Mouse (Mus musculus) lung, embryonic 16.5 days (tissue): ENCODE measurements around the gene Mcrip1. TPM values are rescaled to one million over a fixed set of nuclear protein-coding genes. Genes with fewer than 3 reads are reported as not detected.
"Not testable (repeated sequence)": the region's sequence is repeated elsewhere in the genome, so short reads cannot be mapped to it uniquely, and the experiment has no call there.

ENCODE experiments used
- ATAC-seq: fragments of 200-750 bp; cut with Nextera tagmentation; 2 replicates; pipeline ENCODE4 v1.8.0; 2017; ENCODE audit warnings: low read depth, mild to moderate bottlenecking, moderate library complexity
- H3K27ac ChIP-seq: fragments of 300-500 bp; sonication (generic); 2 replicates; pipeline ENCODE4 v1.5.1; 2014; ENCODE audit warnings: mild to moderate bottlenecking, control low read depth, low read length
- H3K27me3 ChIP-seq: fragments of 300-500 bp; sonication (generic); 2 replicates; pipeline ENCODE4 v1.6.1; 2014; ENCODE audit warnings: low read depth, low read length, mixed read lengths; ENCODE audit not compliant: control insufficient read depth, insufficient read depth
- H3K36me3 ChIP-seq: fragments of 300-500 bp; sonication (generic); 2 replicates; pipeline ENCODE4 v1.6.1; 2014; ENCODE audit warnings: low read length; ENCODE audit not compliant: control insufficient read depth, insufficient read depth
- H3K4me1 ChIP-seq: fragments of 300-500 bp; sonication (generic); replicated peaks from 2 replicates; pipeline ENCODE4 v1.6.1; 2014; ENCODE audit warnings: low read length, mixed read lengths; ENCODE audit not compliant: control insufficient read depth, insufficient read depth
- H3K4me2 ChIP-seq: fragments of 300-500 bp; sonication (generic); 2 replicates; pipeline ENCODE4 v1.6.1; 2014; ENCODE audit warnings: low read depth, low read length, control low read depth
- H3K4me3 ChIP-seq: fragments of 300-500 bp; sonication (generic); 2 replicates; pipeline ENCODE4 v1.5.1; 2014; ENCODE audit warnings: mild to moderate bottlenecking, low read length, control low read depth
- H3K9ac ChIP-seq: fragments of 300-500 bp; sonication (generic); 2 replicates; pipeline ENCODE4 v1.6.1; 2014; ENCODE audit warnings: low read length, control low read depth
- H3K9me3 ChIP-seq: fragments of 300-500 bp; sonication (generic); 2 replicates; pipeline ENCODE4 v1.6.1; 2016; ENCODE audit warnings: low read length; ENCODE audit not compliant: control insufficient read depth
- WGBS: fragments of 180-500 bp; shearing (Covaris S2); extraction: QIAGEN DNeasy Blood & Tissue Kit; methylation state at CpG from one replicate; pipeline ENCODE4 v1.1.7; 2014; 5-methylcytosine and 5-hydroxymethylcytosine counted together
- polyA plus RNA-seq: library from polyadenylated mRNA; unstranded; fragments of >200 nt; fragmentation: Nextera tagmentation; extraction: Ambion mirVana; gene quantifications from 2 replicates; pipeline ENCODE4 v1.2.1, GENCODE M21; 2015

The Mcrip1 gene
- 184 and 200 TPM in 2 replicates for polyA plus RNA-seq

DNA sequence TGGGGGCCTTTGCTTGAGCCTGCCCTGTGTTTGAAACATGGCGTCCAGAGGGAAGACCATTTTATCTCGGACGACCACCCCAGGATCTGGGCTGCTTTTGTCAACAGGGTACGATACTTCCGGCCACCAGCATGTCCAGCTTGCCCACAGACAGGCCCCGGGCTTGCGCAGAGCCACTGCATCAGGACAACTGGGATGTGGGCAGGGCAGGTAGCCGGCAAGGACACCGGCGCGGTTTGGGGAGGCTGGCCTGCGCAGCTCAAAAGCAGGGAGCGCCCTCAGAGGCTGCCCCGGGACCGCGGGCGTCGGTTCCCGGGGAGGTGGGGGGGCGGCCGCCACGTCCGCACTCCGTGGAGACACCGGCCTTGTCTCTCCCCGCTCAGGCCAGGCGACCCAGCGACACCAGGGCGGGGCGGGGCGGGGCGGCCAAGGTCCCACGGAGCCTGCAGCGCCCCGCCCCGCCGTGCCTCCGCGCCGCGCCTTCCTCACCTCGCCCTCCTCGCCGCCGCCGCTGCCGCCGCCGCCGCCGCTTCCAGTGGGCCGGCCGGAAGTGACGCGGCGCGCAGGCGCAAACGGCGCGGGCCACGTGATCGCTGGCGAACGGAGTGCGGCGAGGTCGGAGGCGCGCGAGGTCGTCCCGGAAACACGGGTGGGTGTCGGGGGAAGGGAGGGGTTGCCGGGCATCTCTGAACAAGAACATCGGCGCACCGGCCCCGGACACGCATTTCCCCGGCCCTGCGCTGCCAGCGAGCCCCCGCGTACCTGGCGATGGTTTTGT is at the start of gene Mcrip1:
Gene Mcrip1 (minus strand): TSS at position 560 of the 778 bp plus-strand sequence.
- Histone ChIP-seq H3K9ac (peak within 1 kb of the TSS; percentile 97), H3K4me1 (peaks cover 24% of the 10 kb centered on the region), H3K9me3 (no peaks in the 10 kb centered on the region), H3K27ac (peak within 1 kb of the TSS; percentile 96), H3K36me3 (peaks cover 5% of the 10 kb centered on the region), H3K27me3 (no peaks in the 10 kb centered on the region), H3K4me3 (peak within 1 kb of the TSS; percentile 93), H3K4me2 (peak within 1 kb of the TSS; percentile 95)
- peak; percentile 92 for ATAC-seq
- under 1% methylated on average over 63 of the region's 87 CpGs for whole genome bisulfite sequencing

GRCm38 (mm10) chr11:120598990-120599549 is 49.5 kb upstream of the Mcrip1 start:
- H3K4me3 ChIP-seq, result peak overlapping the region; percentile 93
- no peaks in the 10 kb centered on the region for H3K27me3 ChIP-seq
- peaks cover 20% of the 10 kb centered on the region for H3K4me1 ChIP-seq
- ATAC-seq, result no peak
- peaks cover 41% of the 10 kb centered on the region for H3K36me3 ChIP-seq
- H3K4me2 ChIP-seq, result peak overlapping the region; percentile 82
- H3K9ac ChIP-seq, result peak overlapping the region; percentile 75
- WGBS, result 37% methylated on average over 17 of the region's 17 CpGs
- H3K9me3 ChIP-seq, result no peaks in the 10 kb centered on the region
- H3K27ac ChIP-seq, result peak overlapping the region; percentile 81

DNA sequence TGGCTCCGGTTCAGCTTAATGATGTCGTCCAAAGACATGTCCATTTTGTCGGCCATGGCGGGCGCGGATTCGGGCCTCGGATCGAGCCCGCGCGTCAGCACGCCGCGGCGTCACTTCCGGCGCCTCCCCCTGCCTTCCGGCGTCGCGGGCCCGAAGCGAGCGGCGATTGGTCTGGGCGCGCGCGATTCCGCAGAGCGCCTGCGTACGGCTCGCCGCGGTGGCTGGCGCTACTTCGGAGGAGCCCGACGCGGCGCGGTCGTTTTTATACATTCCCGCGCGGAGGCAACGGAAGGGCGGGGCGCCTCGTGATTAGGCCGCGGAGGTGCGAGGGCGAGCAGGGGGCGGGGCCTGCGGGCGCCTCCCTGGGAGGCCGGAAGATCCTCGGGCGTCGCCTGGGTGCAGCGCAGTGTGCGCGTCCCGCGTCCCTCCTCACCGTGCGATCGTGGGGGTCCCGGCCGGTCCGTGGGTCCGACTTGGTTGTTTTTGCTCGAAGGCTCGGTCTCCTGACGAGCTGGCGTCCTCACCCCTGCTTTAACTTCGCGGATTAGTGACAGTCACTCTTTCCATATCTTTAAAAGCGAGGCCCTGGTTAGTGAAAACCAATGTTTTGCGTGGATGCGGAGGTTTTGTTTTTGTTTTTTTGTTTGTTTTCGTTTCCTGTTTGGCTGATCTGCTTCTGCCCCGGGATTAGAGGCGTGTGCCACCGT is 48.9 kb upstream of the Mcrip1 start, which contains the start of the genes Alyref and Anapc11:
Gene Alyref (minus strand): TSS at position 83 of the 707 bp plus-strand sequence.
Gene Anapc11 (plus strand): TSS at position 139 of the 707 bp plus-strand sequence.
- Histone ChIP-seq H3K27me3 (no peaks in the 10 kb centered on the region), H3K27ac (peak within 1 kb of the TSS; percentile 87), H3K4me3 (peak within 1 kb of the TSS; percentile 93), H3K9me3 (no peaks in the 10 kb centered on the region), H3K4me2 (peak within 1 kb of the TSS; percentile 92), H3K36me3 (peaks cover 43% of the 10 kb centered on the region), H3K4me1 (peaks cover 20% of the 10 kb centered on the region), H3K9ac (peak within 1 kb of the TSS; percentile 97)
- WGBS, result under 1% methylated on average over 83 of the region's 88 CpGs
- ATAC-seq, result peak; percentile 98

DNA sequence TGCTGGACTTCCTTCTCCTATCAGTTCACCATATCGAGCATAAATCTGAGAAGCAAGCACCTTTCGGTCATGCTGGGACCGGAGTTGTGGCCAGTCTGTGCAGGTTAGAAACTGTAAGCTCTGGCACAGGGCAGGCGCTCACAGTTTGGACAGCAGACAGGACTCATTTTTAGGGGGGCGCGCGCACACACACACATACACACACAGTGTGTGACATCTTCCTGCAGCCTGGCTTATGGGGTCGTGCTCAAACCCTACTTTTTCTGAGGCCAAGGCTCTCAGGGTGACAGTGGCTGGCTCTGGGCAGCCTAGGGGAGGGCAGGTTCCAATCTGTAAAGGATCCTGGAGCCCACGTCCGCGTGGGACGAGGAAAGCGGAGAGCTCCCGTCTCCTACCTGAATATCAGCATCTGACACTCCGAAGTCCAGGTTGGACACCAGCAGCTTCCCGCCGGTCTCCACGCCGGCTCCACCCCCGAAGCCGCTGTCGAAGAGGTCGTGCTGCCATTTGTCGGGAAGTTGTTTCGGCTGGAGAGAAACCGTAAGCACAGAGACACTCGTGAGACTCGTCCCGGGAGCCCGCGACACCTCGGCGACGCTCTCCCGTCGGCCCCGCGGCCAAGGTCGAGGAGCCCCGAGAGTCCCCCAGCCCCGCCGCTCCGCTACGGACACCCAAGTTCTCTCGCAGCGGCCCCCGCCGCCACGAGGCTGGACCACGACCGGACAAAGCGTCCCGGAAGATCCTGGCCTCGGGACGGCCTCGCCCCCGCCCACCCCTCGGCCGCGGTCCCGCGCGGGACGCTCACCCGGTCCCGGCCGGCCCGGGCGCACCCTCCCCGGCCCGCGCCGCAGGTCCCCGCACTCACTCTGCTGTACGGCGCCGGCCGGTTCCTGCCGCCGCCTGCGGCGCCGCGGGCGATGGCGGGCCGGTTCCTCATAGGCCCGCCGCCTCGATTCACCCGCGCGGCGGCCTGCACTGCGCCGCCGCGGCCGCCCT is 48.0 kb upstream of the Mcrip1 start:
- no peaks in the 10 kb centered on the region for H3K27me3 ChIP-seq
- 3% methylated on average over 86 of the region's 99 CpGs for WGBS
- peaks cover 20% of the 10 kb centered on the region for H3K4me1 ChIP-seq
- peak overlapping the region; percentile 92 for H3K4me2 ChIP-seq
- peak; percentile 41 for ATAC-seq
- H3K36me3 ChIP-seq, result peaks cover 46% of the 10 kb centered on the region
- peak overlapping the region; percentile 93 for H3K4me3 ChIP-seq
- peak overlapping the region; percentile 87 for H3K27ac ChIP-seq
- H3K9me3 ChIP-seq, result no peaks in the 10 kb centered on the region
- peak overlapping the region; percentile 97 for H3K9ac ChIP-seq

DNA sequence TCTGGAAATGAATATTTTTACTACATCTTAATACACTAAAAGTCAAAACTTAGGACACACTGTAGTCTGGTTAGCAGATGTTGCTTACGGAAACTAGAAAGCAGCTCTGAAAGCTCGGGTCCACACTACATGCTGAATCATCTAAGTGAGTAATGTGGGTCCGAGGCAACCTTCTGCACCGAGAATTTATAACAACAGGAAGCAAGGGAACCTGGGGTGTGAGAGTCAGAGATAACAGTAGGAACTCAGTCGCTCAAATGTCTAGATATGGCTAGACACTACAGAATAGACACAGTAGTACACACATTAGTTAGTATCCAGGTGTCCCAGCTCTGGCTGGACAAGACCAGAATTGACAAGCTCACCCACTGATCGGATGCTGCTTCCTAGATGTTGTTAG is 39.0 kb upstream of the Mcrip1 start:
- Histone ChIP-seq H3K4me3 (no peak overlapping the region), H3K9me3 (peaks cover 5% of the 10 kb centered on the region), H3K27me3 (no peaks in the 10 kb centered on the region), H3K27ac (no peak overlapping the region), H3K4me1 (no peaks in the 10 kb centered on the region), H3K36me3 (peaks cover 58% of the 10 kb centered on the region), H3K9ac (no peak overlapping the region), H3K4me2 (no peak overlapping the region)
- no peak for ATAC-seq
- WGBS, result 88% methylated on average over 6 of the region's 6 CpGs

- Histone ChIP-seq H3K9ac (no peak overlapping the region), H3K4me1 (peaks cover 20% of the 10 kb centered on the region), H3K4me3 (no peak overlapping the region), H3K4me2 (no peak overlapping the region), H3K36me3 (peaks cover 35% of the 10 kb centered on the region), H3K27ac (no peak overlapping the region), H3K27me3 (no peaks in the 10 kb centered on the region), H3K9me3 (peaks cover 5% of the 10 kb centered on the region)
- 97% methylated on average over 1 of the region's 1 CpGs for WGBS
- no peak for ATAC-seq
Measured at GRCm38 (mm10) chr11:120583937-120584336, 34.4 kb upstream of the Mcrip1 start.

GRCm38 (mm10) chr11:120582982-120583293 is 33.4 kb upstream of the Mcrip1 start:
- not testable (repeated sequence) for H3K9ac ChIP-seq, H3K9me3 ChIP-seq, ATAC-seq, H3K27ac ChIP-seq, H3K27me3 ChIP-seq, H3K4me3 ChIP-seq, H3K4me2 ChIP-seq
- peaks cover 37% of the 10 kb centered on the region for H3K36me3 ChIP-seq
- WGBS, result 85% methylated on average over 2 of the region's 2 CpGs
- H3K4me1 ChIP-seq, result peaks cover 20% of the 10 kb centered on the region

- peaks cover 38% of the 10 kb centered on the region for H3K36me3 ChIP-seq
- peaks cover 5% of the 10 kb centered on the region for H3K9me3 ChIP-seq
- H3K4me1 ChIP-seq, result peaks cover 20% of the 10 kb centered on the region
- WGBS, result 75% methylated on average over 8 of the region's 8 CpGs
- no peaks in the 10 kb centered on the region for H3K27me3 ChIP-seq
- peak overlapping the region; percentile 94 for H3K9ac ChIP-seq
- ATAC-seq, result no peak
- peak overlapping the region; percentile 92 for H3K4me2 ChIP-seq
- peak overlapping the region; percentile 91 for H3K4me3 ChIP-seq
- H3K27ac ChIP-seq, result peak overlapping the region; percentile 94
Measured at GRCm38 (mm10) chr11:120582268-120582981, 32.9 kb upstream of the Mcrip1 start.
